Mouse (Mus musculus): ENCODE measurements around the gene Pck2. TPM values are rescaled to one million over a fixed set of nuclear protein-coding genes. Genes with fewer than 3 reads are reported as not detected.

Gene Pck2
- total RNA-seq (2023): 10 to 100 TPM; 25.2 to 30.4 TPM

DNA sequence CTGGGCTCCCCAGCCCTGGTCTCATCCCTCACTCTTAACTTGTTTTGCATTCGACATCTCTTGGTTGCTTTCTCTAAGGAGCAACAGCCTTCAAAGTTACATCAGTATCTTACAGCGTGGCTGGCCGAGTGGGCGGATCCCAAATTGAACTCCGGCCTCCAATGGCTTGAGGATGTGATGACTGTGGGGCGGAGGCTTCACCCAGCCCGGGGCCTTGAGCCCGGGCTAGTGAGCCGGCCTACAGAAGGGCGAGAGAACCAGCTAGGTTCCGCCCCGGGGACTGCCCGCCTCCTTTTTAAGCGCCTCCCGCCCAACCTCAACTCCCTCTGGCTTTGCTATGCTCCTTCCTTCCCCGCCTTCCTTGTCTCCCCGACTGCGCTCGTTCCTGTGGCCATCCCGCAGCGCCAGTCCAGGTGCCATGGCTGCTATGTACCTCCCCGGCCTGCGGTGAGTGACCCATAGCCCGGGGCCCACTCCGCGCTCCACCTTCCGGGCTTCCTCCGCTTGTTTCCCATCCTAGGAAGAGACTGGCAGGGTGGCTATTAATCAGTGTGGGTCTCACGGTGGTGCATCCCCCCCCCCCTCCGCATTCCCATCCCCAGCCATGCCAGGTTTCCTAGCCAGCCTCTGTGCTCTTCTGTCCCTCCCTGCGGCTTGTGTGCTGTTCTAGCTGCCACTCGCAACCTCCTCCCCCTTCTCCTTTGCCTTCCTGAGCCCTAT is at the start of gene Pck2:
TSS of gene Pck2 (plus strand) at position 200 of the 720 bp plus-strand sequence.

DNA sequence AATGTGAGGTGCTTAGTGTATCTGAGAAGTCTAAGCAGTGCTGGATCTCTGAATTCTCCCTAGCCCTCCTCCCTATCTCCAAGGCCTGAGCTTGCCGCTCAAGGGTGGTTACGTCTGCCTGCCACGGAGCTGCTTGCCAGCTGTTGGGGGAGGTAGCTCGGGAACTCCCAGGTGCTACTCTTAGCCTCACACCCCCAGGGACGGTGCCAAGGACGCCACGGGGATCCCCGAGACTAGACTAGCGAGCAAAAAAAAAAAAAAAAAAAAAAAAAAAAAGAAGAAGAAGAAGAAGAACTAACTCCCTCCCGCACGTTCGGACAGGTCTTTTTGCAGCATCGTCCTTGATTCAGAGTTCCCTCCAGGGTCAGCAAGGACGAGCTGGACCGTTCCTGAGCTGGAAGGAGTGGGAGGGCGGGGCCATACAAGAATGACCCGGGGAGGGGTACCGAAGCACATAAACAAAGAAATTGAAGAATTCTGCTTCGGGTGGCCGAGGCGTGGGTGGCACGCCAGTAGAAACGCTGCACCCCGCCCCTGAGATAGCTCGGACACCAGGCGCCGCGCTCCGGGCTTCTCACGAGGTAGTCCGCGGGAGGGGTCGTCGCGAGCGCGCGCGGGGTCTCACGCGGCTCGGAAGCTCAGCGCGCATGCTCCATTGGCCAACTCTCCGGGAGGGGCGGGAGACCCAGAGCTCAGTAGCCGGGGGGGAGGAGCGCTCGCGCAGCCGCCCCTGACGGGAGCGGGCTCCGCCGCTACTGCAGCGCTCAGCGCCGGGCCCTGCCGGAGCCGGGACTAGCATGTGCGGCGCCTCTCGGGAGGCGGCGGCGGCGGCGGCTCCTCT is 49.5 kb upstream of the Pck2 start, which contains the start of gene Carmil3:
TSS of gene Carmil3 (plus strand) at position 291 of the 841 bp plus-strand sequence.

DNA sequence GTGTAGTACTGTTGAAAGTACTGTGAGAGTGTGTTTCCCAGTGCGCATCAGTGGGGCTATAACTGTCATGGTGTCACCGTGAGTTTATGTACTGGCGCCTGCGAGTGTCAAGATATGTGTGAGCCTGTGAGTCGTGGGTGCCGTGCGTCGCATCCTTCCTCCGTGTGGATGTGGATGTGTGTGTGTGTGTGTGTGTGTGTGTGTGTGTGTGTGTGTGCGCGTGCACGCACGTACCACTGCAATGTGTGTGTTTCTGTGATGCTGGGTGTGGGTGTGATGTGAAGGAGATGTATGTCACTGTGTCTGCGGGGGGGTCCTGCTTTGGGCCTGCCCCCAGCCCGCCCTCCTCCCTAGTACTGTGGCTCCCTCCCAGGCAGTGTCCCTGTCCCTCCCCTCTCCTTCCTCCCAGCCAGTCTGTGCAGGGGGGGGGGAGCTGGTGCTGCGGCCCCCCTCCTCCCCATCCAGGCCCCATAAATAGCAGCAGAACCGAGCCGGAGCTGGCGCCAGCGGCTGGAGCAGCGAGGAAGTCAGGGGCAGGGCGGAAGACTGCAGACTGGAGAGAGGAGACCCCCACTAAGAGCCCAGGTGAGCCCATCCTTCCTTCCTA is 29.8 kb upstream of the Pck2 start, which contains the start of gene Cpne6:
TSS of gene Cpne6 (plus strand) at position 321 of the 607 bp plus-strand sequence.

DNA sequence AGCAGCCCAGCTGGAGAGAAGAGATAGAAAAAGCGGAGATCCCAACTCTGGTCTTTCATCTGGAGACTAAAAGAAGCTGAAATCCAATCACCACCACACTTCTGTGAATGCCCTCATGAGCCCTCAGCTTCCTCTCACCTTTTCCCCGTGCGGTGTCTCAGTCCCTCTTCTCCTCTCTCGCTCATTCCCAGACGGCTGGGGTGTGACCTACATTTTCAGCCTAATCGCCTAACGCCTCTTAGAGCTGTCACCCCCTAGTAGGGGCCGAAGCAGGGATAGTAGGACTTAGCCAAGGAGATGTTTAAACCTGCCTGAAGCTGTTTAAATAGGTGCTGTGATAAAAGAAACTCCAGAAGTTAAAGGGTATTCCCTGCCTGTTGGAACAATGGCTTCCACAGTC is 15.3 kb upstream of the Pck2 start, which contains the start of gene Nrl:
TSS of gene Nrl (minus strand) at position 197 of the 400 bp plus-strand sequence.

DNA sequence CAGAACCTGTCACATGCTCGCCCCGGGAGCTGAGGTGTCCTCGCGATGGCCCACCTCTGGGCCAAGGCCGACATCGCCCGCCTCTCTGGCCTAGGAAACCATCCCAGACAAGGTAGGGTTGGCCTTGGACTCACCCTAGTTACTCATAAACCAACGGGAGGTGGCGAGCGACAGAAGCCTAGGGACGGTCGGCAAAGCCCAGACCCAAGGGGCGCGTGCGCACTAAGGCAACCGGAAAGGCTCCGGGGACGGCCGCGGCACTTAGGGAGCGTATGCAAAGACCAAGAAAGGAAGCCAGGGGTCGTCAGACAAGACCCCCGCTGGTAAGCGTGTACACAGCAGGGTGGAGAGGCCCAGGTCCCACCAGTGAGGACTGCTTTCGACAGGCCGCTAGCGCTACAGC is 19.7 kb downstream of the Pck2 start, which contains the start of gene Dcaf11:
TSS of gene Dcaf11 (plus strand) at position 208 of the 403 bp plus-strand sequence.

DNA sequence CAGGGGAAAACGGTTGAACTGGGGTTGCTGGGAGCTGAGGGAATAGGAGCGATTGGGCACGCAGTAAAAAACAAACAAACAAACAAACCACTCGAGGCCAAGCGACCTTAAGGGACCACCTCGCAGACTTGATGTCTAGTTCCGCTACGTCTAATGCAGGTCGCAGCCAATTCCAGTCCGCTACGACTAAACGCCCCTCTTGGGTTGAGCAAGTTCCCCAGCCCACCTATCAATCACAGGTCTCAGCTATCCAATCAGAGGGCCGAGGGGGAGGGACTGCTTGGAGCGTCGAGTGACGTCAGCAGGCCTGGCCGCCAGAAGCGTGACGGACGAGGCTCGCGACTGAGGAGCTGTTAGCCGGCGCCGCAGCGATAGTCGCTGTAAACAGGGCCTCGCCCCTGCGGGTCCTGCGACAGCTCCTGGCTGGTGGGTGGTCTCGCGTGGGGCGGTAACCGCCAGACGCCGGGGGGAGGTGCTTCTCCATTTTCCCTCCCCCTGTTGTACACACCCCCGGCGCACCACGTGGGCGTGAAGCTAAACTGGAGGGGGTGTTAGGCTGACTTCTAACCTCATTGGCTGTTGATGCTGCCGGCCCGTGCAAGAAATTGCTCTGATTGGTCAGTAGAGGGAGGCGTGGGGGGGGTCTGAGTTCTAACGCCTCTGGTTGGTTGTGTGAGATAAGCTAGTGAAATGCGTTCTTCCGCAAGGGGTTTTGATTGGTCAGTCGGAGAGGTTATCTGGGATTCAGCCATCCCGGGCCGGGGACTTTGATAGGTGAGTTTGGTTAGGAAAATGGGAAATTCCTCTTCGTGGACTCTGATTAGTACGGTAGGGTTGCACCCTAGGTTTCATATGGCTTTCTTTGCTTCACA is 20.4 kb downstream of the Pck2 start, which contains the start of gene A730061H03Rik:
TSS of gene A730061H03Rik (minus strand) at position 205 of the 872 bp plus-strand sequence.

DNA sequence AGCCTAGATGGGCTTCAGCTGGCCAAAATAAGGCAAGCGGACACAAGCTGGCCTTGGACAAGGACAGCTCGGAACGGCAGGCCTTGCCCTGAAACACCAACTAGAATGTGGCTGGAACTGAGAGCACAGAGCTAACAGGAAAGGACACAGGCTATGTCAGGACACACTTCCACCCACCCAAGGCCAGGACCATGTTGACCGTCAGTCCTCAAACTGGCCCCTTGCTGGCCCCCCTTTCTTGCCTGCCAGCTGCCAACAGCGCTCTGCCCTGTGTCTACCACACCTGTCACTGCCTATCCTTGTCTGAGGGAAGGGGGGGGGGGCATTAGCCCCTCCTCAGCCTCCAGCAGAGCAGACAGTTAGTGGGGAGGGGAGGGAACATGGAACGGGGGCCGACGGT is 35.2 kb downstream of the Pck2 start, which contains the start of gene Fitm1:
TSS of gene Fitm1 (plus strand) at position 316 of the 400 bp plus-strand sequence.

DNA sequence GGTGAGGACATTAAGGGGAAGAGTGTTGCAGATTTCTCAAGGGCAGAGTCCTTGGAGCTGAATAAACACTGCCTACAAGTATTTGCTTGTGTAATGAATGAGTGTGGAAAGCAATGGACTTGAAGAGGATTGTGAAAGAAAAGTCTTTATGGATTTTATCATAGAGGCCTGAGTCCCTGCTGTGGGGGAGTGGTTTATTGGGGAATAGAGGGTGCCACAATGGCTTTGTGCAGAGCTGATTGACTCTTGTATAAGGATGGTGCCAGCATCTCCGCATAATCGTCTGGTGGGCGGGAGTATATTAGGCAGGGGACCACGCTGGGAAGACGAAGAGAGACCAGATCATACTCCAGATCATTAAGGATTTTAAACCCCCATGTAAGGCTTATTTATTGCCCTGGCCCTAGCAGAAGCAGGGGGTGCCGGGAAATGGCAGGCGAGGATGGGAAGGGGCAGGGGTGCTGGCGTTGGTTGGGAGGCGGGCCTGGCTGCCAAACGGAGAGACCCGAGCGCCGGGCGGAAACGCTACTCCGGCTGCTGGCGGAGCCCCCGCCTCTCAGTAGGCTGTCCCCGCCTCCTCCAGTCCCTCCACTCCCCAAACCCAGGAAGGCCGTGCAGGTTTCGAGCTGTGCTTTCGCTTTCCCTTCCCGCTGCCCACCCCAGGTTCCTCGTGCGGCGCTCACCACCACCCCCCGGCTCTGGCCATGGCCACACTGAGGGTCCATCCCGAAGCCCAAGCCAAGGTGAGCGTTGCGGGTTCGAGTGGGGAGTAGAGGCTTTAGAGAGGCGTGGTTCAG is 38.0 kb downstream of the Pck2 start, which contains the start of gene Psme1:
TSS of gene Psme1 (plus strand) at position 253 of the 797 bp plus-strand sequence.

DNA sequence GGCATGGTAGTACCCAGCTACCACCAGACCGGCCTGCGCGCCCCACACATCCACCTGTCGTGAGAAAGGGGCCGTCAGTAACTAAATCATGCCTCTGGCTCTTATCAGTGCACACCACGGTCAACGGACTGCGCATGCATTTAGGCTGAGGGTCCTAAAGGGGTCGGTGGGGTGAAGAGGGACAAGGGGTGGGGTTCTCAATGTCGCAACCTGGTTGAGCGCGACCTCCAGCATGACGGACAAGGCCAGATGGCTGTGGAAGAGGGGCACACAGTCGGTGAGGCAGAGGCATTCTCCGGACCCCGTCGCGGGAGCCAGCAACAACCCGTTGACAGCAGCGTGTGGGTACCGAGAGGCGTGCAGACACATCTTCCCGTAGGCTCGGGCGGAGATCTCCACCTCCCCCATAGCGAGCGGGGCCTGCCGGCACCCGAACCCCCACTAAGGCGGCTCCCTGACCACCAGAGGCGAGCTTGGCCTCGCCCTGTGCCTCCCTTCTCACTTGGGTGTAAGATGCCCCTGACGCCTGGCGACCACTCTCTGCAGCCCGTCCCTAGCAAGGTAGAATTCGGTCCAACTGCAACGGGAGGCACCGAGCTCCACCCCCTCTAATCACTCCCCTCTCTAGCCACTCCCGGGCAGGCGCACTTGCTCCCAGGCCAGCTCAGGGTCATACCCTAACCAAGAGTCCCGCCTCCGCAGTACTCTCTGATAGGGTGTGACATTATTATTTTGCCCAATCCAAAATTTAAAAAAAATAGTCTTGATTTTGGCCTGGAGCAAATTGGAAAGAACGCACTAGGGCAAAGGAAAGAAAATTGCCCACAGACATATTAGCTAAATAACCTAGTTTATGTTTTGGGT is 44.9 kb downstream of the Pck2 start, which contains the start of gene Emc9:
TSS of gene Emc9 (minus strand) at position 601 of the 864 bp plus-strand sequence.

DNA sequence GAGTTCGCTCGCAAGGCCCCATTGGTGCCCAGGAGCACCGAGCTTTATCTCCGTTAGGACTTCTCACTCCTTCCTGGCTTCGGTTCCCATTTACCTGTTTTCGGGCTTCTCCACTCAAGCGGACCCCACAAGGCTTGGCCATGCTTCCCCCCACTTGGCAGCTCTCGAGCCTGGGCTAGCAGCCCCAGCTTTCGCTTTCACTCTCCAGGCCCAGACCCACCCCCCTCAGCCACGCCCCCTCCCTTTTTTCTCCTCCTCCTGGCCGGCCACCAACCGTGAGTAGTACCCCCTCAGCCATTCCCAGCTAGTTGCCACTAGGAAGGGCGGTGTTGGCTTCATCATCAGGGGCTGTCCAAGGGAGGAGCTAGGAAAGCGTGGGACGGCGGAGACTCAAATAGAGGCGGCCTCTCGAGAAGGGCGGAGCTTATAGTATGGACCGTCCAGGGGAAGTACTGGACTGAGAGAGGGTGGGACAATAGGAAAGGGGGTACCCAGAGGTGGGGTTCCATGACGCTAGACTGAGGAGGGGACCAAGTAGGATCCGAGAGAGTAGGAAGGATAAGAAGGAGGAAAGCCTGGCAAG is 50.8 kb downstream of the Pck2 start, which contains the start of gene Psme2:
TSS of gene Psme2 (minus strand) at position 366 of the 583 bp plus-strand sequence.

DNA sequence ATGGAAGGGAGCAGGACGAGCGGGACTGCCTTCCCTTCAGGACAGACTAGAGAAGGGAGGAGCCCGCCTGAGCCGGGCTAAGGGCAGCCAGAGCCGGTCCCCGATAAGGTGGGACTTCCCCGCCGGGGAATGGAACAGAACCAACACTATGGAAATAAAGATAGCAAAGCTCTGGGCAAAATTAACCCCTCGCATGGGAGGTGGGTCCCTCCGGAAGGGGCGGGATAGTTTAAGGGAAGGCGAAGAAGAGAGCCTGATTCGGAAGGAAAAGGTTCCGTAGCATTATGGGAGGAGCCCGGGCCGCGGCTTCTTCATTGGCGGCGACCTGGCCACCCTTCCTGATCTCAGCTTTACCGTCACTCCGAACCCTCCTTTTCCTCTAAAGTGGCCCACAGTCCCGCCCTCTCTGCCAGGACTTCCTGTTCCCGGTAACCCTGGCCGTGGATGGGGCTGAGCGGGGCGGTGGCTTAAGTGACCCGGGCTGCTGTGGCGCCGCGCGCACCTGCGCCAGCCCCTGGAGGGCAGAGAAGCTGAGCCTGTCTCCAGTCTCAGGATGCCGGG is 51.3 kb downstream of the Pck2 start, which contains the start of gene Rnf31:
TSS of gene Rnf31 (plus strand) at position 378 of the 561 bp plus-strand sequence.

Other genes with a start within 250 kb of the Pck2 start
- gene Dhrs4, start 61.5 kb upstream of the Pck2 start, total RNA-seq (2023): 10 to 100 TPM; 16.0 to 20.8 TPM
- gene Carmil3, start 49.6 kb upstream of the Pck2 start, total RNA-seq (2023): under 1 TPM; 0.22 to 0.42 TPM
- not detected for gene Cpne6, start 29.8 kb upstream of the Pck2 start, total RNA-seq (2023)
- gene Nrl, start 15.3 kb upstream of the Pck2 start, total RNA-seq (2023): not detected
- 10 to 100 TPM; 51.8 to 54.8 TPM for gene Dcaf11, start 19.7 kb downstream of the Pck2 start, total RNA-seq (2023)
- 1 to 10 TPM; 1.9 to 3.3 TPM for gene A730061H03Rik, start 20.1 kb downstream of the Pck2 start, total RNA-seq (2023)
- not detected for gene Fitm1, start 35.4 kb downstream of the Pck2 start, total RNA-seq (2023)
- gene Psme1, start 37.9 kb downstream of the Pck2 start, total RNA-seq (2023): 100 to 1,000 TPM; 138 to 143 TPM
- 1 to 10 TPM; 4.4 to 5.9 TPM for gene Emc9, start 45.0 kb downstream of the Pck2 start, total RNA-seq (2023)
- gene Psme2, start 50.8 kb downstream of the Pck2 start, total RNA-seq (2023): 100 to 1,000 TPM; 180 to 210 TPM
- 10 to 100 TPM; 57.6 to 74.7 TPM for gene Rnf31, start 51.4 kb downstream of the Pck2 start, total RNA-seq (2023)
- gene Irf9, start 63.3 kb downstream of the Pck2 start, total RNA-seq (2023): 10 to 100 TPM; 42.3 to 50.1 TPM
- gene Rec8, start 77.8 kb downstream of the Pck2 start, total RNA-seq (2023): 1 to 10 TPM in 1 of 2 experiments, not detected in 1; 1.3 TPM
- gene Ipo4, start 95.7 kb downstream of the Pck2 start, total RNA-seq (2023): 10 to 100 TPM; 10.7 to 12.2 TPM
- gene Gm49378, start 97.6 kb downstream of the Pck2 start, total RNA-seq (2023): 1 to 10 TPM in 1 of 2 experiments, under 1 TPM in 1; 0.79 to 2.4 TPM
- gene Tm9sf1, start 103.5 kb downstream of the Pck2 start, total RNA-seq (2023): 10 to 100 TPM; 34.3 to 37.8 TPM
- gene Tssk4, start 109.9 kb downstream of the Pck2 start, total RNA-seq (2023): 1 to 10 TPM; 1.6 to 2.0 TPM
- gene Mdp1, start 120.2 kb downstream of the Pck2 start, total RNA-seq (2023): 10 to 100 TPM; 13.2 to 13.9 TPM
- gene Gmpr2, start 131.7 kb downstream of the Pck2 start, total RNA-seq (2023): 10 to 100 TPM; 15.8 to 16.6 TPM
- 100 to 1,000 TPM; 154 to 173 TPM for gene Nedd8, start 131.9 kb downstream of the Pck2 start, total RNA-seq (2023)
- gene Tinf2, start 141.6 kb downstream of the Pck2 start, total RNA-seq (2023): 10 to 100 TPM; 53.2 to 64.0 TPM
- gene Tgm1, start 173.7 kb downstream of the Pck2 start, total RNA-seq (2023): 1 to 10 TPM in 1 of 2 experiments, under 1 TPM in 1; 0.71 to 1.4 TPM
- 10 to 100 TPM; 23.8 to 27.4 TPM for gene Rabggta, start 182.0 kb downstream of the Pck2 start, total RNA-seq (2023)
- gene Dhrs1, start 205.4 kb downstream of the Pck2 start, total RNA-seq (2023): 10 to 100 TPM; 53.1 to 63.6 TPM
- 10 to 100 TPM; 19.3 to 28.9 TPM for gene Nop9, start 205.4 kb downstream of the Pck2 start, total RNA-seq (2023)
- under 1 TPM in 1 of 2 experiments, not detected in 1; 0.53 TPM for gene Cideb, start 218.2 kb downstream of the Pck2 start, total RNA-seq (2023)
- gene Ltb4r2, start 221.2 kb downstream of the Pck2 start, total RNA-seq (2023): under 1 TPM; 0.79 to 0.84 TPM
- gene Ltb4r1, start 225.7 kb downstream of the Pck2 start, total RNA-seq (2023): 100 to 1,000 TPM; 203 to 224 TPM
- under 1 TPM; 0.36 to 0.51 TPM for gene Adcy4, start 243.8 kb downstream of the Pck2 start, total RNA-seq (2023)
- gene Ripk3, start 248.6 kb downstream of the Pck2 start, total RNA-seq (2023): 10 to 100 TPM; 29.1 to 40.3 TPM

Data from neutrophil, adult 59 days (primary cell).